Mouse (Mus musculus) G1E-ER4 (cell line): ENCODE results near the gene Naa38. TPM values are rescaled to one million over a fixed set of nuclear protein-coding genes. Genes with fewer than 3 reads are reported as not detected.

Experiments used
- GATA1 ChIP-seq: IDR thresholded peaks from one replicate; pipeline ENCODE4 v1.8.0; 2012; ENCODE audit warnings: low read length, inconsistent platforms
- polyA plus RNA-seq: library from polyadenylated mRNA; stranded (reverse); fragments of >175 nt; gene quantifications from 2 replicates; pipeline ENCODE4 v1.2.3, GENCODE M21; 2012

Gene Naa38
- polyA plus RNA-seq, 1 experiment = 142 TPM

- TF ChIP-seq GATA1 = no peak
Measured at GRCm38 (mm10) chr11:69430631-69431030, 35.3 kb downstream of the Naa38 start.

GRCm38 (mm10) chr11:69431829-69432639 lies 36.7 kb downstream of the Naa38 start:
- TF ChIP-seq GATA1 = no peak

- no peak for TF ChIP-seq GATA1
Measured at GRCm38 (mm10) chr11:69432640-69432982, 37.3 kb downstream of the Naa38 start.

- TF ChIP-seq GATA1 = no peak
Measured at GRCm38 (mm10) chr11:69433189-69433588, 37.9 kb downstream of the Naa38 start.

- no peak for TF ChIP-seq GATA1
Measured at GRCm38 (mm10) chr11:69437291-69437690, 42.0 kb downstream of the Naa38 start.

GRCm38 (mm10) chr11:69443328-69443727 lies 48.0 kb downstream of the Naa38 start:
- no peak for TF ChIP-seq GATA1

Other genes with a start within 250 kb of the Naa38 start
- not detected in 2 replicates for gene Alox12b, start 238.5 kb upstream of the Naa38 start, polyA plus RNA-seq
- not detected in 2 replicates for gene Alox8, start 197.6 kb upstream of the Naa38 start, polyA plus RNA-seq
- not detected in 2 replicates for gene Gucy2e, start 158.5 kb upstream of the Naa38 start, polyA plus RNA-seq
- gene Cntrob, start 71.7 kb upstream of the Naa38 start, polyA plus RNA-seq = 39.6 and 50.3 TPM in 2 replicates
- gene Trappc1, start 71.5 kb upstream of the Naa38 start, polyA plus RNA-seq = 4.2 and 6.8 TPM in 2 replicates
- 2.1 and 2.7 TPM in 2 replicates for gene Kcnab3, start 69.2 kb upstream of the Naa38 start, polyA plus RNA-seq
- gene Rnf227, start 55.0 kb upstream of the Naa38 start, polyA plus RNA-seq = not detected in 2 replicates
- gene Chd3, start 26.1 kb upstream of the Naa38 start, polyA plus RNA-seq = 279 and 331 TPM in 2 replicates
- gene Cyb5d1, start 144 bp downstream of the Naa38 start, polyA plus RNA-seq = 7.4 and 7.5 TPM in 2 replicates
- gene Tmem88, start 2.7 kb downstream of the Naa38 start, polyA plus RNA-seq = 2.3 and 3.6 TPM in 2 replicates
- gene Kdm6b, start 18.2 kb downstream of the Naa38 start, polyA plus RNA-seq = 59.3 and 72.1 TPM in 2 replicates
- 0.01 and 0.02 TPM in 2 replicates for gene Dnah2, start 153.6 kb downstream of the Naa38 start, polyA plus RNA-seq
- 0.66 and 0.68 TPM in 2 replicates for gene Efnb3, start 164.7 kb downstream of the Naa38 start, polyA plus RNA-seq
- gene Wrap53, start 184.8 kb downstream of the Naa38 start, polyA plus RNA-seq = 11.0 and 23.0 TPM in 2 replicates
- gene Trp53, start 184.9 kb downstream of the Naa38 start, polyA plus RNA-seq = 209 and 211 TPM in 2 replicates
- 69.6 and 87.4 TPM in 2 replicates for gene Atp1b2, start 210.5 kb downstream of the Naa38 start, polyA plus RNA-seq
- gene Shbg, start 222.4 kb downstream of the Naa38 start, polyA plus RNA-seq = not detected in 2 replicates
- gene Sat2, start 226.5 kb downstream of the Naa38 start, polyA plus RNA-seq = not detected in 2 replicates
- 76.6 and 104 TPM in 2 replicates for gene Fxr2, start 237.5 kb downstream of the Naa38 start, polyA plus RNA-seq